Mouse (Mus musculus): ENCODE measurements around the gene Sfxn3. TPM values are rescaled to one million over a fixed set of nuclear protein-coding genes. Genes with fewer than 3 reads are reported as not detected.
A peak's percentile ranks its signal among the peaks of the same experiment; 100 is the strongest.

Gene Sfxn3
- total RNA-seq (2017) = 19.7 to 41.4 TPM (median 22.3 TPM) in 3 replicates

DNA sequence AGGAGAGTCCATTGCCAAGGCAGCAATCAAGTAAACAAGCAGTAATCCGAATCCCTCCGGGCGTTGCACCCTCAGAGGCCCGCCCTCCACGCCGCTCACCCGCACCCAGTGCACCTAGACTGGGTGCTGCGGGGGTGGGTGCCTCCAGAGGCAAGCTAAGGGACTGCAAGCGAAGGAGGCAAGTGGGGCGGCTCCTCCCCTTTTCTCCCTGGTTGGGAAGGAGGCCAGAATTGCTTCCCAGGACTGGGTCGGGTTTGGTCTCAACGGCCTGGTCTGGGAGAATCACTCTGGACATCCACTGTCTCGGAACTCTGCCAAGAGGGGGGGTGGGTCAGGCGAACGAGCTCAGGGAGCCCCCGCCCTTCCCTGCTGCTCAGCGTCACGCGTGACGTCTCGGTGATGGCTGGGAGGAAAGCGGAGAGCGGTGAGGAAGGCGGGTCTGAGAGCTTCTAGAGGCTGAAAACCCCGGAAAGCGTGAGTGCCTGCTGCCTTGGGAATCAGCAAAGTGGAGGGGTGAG is at the start of gene Sfxn3:
Sfxn3 (plus strand) TSS at position 87 of the 518 bp plus-strand sequence.
- peak; percentile 70 for ATAC-seq (replicated peaks; ENCODE audit: insufficient number of reproducible peaks, low FRiP score, low TSS enrichment, poor library complexity, severe bottlenecking)

DNA sequence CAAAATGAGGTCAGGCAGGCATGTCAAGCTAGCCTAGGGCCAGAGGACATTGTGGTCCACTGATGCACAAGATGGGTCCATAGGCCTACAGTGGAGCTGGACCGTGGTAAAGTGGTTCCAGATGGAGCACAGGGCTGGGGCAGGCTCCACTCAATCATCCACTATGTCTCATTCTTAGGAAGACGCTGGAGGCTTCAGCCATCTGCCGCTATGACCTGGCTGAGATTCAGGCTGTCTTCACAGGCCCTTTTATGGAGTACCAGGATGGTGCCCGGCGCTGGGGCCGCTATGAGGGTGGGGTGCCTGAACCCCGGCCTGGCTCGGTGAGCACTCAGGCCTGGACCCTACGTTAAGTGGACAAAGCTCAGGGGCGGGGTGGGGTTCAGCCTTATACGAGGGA is 49.5 kb upstream of the Sfxn3 start:
- no peak for ATAC-seq (replicated peaks; ENCODE audit: insufficient number of reproducible peaks, low FRiP score, low TSS enrichment, poor library complexity, severe bottlenecking)

DNA sequence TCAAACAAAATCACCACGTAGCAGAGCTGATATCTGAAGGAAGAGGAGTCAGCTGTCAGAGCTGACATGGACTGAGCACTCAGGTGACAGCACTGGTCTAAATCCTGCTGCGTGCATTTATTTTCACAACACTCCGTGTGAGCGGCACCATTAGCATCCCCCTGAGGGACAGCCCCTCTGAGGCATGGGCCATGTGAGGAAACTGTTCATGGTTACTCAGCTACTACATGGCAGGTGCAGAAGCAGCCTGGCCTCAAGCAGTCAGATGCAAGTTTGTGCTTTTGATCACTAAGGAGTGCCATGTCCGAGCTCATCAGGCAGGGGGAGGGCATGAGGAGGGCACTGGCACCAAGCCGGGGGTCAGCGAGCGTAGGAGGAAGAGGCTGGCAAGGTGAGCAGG is 47.7 kb upstream of the Sfxn3 start:
- ATAC-seq (replicated peaks; ENCODE audit: insufficient number of reproducible peaks, low FRiP score, low TSS enrichment, poor library complexity, severe bottlenecking) = no peak

DNA sequence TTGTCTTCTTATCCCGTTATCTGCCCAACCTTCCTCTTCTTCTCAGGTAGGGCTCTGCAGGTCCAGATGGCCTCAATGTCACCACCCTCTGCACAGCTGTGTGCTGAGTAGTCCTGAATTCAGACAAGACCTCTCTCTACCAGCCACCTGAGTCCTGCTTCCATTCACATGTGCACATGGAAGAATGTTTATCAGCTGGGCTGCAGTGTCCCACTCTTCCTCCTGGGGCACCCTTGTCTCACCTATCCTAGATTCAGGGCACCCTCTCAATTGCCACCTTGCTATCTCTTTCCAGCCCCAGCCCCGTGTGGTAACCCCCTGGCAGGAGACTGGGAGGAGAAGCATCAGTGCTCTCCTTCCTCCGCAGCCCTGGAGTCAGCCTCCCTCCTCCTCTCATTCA is 45.0 kb upstream of the Sfxn3 start:
- ATAC-seq (replicated peaks; ENCODE audit: insufficient number of reproducible peaks, low FRiP score, low TSS enrichment, poor library complexity, severe bottlenecking) = no peak

DNA sequence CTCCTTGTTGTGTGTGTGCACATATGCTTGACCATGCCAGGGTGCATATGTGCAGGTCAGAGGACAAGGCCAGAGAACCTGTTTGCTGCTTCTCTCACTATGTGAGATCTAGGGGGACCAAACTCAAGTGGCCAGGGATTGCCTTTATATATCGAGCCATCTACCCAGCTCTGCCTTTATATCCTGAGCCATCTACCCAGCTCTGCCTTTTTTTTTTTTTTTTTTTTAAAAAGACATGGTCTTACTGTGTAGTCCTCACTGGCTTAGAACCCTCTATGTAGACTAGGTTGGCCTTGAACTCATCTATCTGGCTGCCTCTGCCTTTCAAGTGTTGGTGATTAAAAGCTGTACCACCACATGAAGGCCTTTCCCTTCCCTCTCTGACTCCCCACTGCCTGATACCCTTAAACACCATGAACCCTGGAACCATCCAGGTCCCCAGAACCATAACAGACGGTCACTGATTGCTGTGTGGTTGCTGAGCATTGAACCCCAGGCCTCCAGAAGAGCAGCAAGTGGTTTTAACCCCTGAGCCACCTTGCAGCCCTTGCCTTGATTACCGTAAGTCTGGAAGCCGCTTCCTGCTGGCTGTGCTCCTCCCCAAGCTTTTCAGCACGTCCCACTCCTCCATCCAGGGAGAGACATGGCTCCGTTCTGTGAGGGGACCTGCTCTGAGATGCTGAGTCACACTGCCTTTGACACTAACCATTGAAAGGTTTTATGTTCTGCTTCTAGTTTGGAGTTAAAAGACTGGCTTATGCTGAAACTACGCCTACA is 43.4 kb upstream of the Sfxn3 start:
- ATAC-seq (replicated peaks; ENCODE audit: insufficient number of reproducible peaks, low FRiP score, low TSS enrichment, poor library complexity, severe bottlenecking) = no peak

DNA sequence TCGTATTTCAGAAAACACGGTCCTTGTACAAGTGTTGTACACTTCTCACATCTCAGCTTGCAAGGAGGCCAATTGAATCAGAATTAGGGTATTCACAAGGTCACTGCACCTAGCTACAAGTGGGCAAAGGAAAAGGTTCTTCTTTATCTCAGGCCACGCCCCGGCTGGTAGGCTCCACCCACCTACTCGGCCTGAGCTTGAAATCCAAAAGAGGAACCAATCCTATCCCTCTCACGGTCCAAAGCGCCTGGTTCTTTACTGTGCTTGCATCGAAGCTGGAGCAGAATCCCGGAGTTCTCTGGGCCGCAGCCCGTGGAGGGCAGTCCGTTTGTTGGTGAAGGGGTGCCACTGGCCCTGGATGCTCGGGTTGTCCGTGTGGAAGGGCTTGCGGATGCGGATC is 41.9 kb upstream of the Sfxn3 start, which contains the start of gene Twnk:
Twnk (plus strand) TSS at position 220 of the 400 bp plus-strand sequence.
- ATAC-seq (replicated peaks; ENCODE audit: insufficient number of reproducible peaks, low FRiP score, low TSS enrichment, poor library complexity, severe bottlenecking) = peak; percentile 57

DNA sequence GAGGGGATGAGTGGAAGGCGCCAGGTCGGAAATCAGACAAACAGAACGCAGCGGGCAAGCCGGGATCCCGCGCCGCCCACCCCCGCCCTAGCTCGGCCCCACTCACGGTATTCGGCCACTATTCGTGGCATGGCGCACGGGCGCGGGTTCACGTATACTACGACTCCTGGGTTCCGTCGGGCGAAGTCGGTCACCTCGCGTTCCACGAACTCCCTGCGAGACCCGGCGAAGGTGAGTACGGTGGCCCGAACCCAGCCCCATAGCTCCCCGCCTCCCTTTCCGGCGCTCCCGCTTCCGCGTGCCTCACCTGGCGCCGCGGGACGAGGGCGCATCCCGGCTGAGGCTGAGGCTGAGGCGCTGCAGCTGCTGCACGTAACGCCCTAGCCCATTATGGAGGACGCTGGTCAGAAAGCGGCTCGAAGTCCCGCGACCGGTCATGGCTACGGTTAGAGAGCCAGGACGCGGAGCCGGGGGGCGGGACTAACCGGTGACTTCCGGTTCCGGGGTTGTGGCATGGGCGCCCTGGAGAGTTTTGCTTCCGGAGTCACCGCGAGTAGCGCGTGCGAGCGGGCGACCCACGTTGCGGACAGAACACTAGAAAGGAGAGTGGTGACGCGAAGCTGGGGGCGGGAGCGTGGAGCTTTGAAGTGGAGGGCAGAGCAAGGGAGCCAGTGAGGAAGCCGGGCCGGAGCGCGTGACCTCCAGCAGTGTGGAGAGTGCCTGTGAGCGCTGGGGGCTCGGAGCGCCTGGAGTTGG is 41.2 kb upstream of the Sfxn3 start, which contains the start of gene Mrpl43:
Mrpl43 (minus strand) TSS at position 486 of the 756 bp plus-strand sequence.
- ATAC-seq (replicated peaks; ENCODE audit: insufficient number of reproducible peaks, low FRiP score, low TSS enrichment, poor library complexity, severe bottlenecking) = peak; percentile 91

DNA sequence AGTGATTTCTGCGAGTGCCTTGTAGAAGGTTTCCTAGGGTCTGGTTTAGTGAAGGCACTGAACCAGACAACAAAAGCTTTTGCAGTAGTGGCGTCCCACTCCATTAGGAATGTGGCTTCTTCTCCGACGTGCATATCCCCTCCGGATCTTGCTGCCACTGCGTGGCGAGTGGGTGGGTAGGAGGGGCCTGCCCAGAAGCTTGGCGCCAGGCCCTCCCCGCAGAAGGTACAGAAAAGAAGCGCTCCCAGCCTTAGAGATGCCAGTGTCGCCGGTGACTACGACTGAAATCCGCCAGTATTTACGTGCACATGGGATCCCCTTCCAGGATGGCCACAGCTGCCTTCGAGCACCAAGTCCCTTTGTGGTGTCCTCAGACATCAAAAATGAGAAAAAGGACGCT is 40.3 kb upstream of the Sfxn3 start:
- ATAC-seq (replicated peaks; ENCODE audit: insufficient number of reproducible peaks, low FRiP score, low TSS enrichment, poor library complexity, severe bottlenecking) = no peak

DNA sequence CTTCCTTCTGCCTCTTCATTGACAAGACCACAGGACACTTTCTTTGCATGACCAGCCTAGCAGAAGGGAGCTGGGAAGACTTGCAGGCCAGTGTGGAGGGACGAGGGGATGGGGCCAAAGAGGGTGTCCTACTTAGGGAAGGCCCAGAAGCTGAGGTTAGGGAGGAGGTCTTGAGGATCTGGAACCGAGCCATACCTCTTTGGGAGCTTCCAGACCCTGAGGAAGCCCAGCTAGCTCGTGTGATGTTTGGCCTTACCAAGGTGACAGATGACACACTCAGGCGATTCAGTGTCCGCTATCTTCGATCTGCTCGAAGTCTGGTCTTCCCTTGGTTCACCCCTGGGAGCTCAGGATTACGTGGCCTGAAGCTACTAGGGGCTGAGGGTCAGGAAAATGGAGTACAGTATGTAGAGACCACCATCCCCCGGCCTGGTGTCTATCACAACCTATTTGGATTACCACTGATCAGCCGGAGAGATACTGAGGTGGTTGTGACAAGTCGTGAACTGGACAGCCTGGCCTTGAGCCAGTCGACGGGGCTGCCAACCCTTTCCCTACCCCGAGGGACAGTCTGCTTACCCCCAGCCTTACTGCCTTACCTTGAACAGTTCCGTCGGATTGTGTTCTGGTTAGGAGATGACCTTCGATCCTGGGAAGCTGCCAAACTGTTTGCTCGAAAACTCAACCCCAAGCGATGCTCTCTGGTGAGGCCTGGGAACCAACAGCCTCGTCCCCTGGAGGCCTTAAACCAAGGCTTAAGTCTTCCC is 39.7 kb upstream of the Sfxn3 start:
- ATAC-seq (replicated peaks; ENCODE audit: insufficient number of reproducible peaks, low FRiP score, low TSS enrichment, poor library complexity, severe bottlenecking) = no peak

DNA sequence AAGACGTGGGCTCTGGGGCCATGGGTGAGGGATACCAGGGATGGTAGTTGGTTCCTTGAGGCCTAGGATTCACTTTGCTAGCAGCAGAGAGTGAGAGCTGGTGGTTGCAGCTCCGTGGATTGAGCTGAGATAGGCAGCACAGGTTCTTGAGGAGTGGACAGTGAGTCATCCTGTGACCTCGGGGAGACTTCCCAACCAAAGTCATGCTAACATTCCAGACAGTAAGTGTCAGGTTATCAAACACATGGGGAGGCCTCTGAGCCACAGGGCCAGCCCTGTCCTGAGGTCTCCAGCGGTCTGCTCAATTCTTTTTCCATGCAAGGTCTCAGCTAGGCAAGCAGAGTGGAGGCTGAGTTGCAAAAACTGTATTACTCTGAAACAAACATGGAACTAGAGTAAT is 36.7 kb upstream of the Sfxn3 start:
- no peak for ATAC-seq (replicated peaks; ENCODE audit: insufficient number of reproducible peaks, low FRiP score, low TSS enrichment, poor library complexity, severe bottlenecking)

DNA sequence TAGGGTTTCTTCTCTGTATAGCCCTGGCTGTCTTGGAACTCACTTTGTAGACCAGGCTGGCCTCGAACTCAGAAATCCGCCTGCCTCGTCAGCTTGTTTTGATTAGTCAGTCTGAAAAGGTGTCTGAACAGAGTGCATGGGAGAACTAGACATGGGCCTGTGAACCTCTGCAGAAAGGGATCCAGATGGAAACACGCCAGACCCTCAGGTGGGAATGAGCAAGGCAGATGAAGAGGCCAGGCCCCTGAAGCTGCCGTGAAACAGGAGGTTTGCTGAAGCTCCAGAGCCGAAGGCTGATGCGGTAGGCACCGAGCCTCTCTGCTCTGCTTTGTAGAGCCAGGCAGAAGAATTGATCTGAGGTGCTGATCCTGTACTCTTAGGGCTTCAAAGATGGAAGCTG is 35.1 kb upstream of the Sfxn3 start:
- no peak for ATAC-seq (replicated peaks; ENCODE audit: insufficient number of reproducible peaks, low FRiP score, low TSS enrichment, poor library complexity, severe bottlenecking)

DNA sequence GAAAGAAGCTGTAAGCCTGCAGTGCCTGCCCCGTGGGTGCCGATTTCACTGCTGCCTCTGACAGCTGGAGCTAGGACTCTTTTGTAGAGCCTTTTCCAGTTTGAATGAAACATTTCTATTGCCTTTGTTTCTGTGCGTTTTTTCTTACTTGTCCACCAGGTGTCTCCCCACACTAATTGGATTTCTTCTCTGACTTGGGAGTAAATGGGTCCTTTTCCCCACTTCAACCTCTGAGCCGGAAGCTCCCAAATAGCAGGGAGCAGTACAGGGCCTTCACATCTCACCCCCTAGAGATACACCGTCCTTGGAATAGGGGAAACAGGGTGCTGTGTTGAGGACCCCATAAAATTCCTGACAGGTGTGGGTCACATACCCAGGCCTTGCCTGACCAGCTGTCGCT is 34.7 kb upstream of the Sfxn3 start:
- no peak for ATAC-seq (replicated peaks; ENCODE audit: insufficient number of reproducible peaks, low FRiP score, low TSS enrichment, poor library complexity, severe bottlenecking)

DNA sequence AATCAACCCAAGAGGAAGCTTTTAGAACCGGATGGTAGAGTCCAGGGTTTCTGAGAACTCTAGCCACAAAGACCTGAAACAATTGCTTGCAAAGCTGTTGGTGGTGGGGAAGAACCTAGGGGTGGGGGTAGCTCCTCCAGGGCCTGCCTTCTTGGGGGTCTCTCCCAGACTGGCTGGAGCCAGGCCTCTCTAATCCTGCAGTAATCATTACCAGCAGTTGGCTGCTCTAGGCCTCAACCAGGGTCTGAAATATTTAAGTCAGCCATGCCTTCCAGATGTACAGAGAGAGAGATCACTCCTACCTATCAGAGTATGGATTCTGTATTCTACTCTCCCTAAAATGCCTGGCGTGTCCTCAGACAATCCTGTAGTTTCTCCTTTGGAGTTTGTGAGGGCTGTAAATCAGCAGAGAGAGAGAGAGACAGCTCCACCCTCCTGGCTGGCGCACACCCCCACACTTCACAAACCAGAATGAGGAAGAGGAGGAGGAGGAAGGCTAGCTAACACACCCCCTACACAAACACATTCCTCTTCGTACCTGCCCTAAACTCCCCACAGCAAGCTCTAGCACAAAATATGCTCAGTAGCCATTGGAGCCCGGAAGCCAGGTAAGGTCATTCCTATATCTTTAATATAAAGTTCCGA is 33.6 kb upstream of the Sfxn3 start:
- ATAC-seq (replicated peaks; ENCODE audit: insufficient number of reproducible peaks, low FRiP score, low TSS enrichment, poor library complexity, severe bottlenecking) = no peak

DNA sequence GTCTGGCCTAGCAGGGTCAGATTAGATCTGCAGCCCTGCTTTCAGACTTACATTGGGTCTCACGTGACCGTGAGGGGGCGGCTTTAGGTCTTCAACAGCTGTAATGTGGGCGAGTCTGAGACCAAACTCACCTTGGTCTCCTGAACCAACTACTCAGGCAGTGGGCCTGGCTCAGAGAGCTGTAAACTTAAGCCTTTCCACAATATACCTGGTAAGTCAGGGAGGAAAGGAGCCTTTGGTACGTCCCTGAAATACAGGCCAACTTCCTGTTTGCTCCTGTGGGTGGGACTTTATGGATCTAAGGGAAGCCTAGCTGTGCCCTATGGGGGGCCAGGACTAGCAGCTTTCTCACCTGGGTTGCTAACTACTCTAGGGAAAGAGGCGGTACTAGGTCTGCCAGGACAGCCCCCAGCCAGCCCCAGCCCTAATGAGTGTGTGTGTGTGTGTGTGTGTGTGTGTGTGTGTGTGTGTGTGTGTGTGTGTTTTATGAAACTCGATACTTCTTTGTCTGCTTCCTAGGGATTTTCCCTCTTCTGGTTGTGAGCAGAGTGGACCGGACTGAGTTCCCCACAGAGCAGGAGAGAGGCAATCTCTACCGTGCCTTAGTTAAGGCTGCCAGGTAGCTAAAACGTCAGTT is 32.9 kb upstream of the Sfxn3 start, which contains the start of gene Lzts2:
Lzts2 (plus strand) TSS at position 80 of the 637 bp plus-strand sequence.
- no peak for ATAC-seq (replicated peaks; ENCODE audit: insufficient number of reproducible peaks, low FRiP score, low TSS enrichment, poor library complexity, severe bottlenecking)

DNA sequence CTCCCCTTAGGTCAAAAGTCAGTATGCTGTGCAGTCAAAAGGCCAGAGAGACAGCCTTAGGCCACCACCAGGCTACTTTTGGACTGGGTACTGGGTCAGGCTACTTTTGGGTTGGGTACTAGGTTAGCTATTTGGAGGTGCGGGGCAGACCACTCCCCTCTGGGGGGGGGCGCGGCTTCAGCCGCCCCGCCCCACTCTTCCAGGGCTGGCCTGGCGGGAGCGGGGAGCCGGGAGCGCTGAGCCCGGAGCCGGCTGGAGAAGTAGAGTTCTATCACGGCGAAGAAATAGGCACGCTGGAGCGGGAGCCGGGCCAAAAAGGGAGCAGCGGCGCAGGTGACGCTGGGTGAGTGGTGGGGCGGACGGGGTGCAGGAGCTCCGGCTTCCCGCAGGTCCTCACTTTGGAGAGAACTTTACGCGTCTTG is 32.3 kb upstream of the Sfxn3 start:
- no peak for ATAC-seq (replicated peaks; ENCODE audit: insufficient number of reproducible peaks, low FRiP score, low TSS enrichment, poor library complexity, severe bottlenecking)

DNA sequence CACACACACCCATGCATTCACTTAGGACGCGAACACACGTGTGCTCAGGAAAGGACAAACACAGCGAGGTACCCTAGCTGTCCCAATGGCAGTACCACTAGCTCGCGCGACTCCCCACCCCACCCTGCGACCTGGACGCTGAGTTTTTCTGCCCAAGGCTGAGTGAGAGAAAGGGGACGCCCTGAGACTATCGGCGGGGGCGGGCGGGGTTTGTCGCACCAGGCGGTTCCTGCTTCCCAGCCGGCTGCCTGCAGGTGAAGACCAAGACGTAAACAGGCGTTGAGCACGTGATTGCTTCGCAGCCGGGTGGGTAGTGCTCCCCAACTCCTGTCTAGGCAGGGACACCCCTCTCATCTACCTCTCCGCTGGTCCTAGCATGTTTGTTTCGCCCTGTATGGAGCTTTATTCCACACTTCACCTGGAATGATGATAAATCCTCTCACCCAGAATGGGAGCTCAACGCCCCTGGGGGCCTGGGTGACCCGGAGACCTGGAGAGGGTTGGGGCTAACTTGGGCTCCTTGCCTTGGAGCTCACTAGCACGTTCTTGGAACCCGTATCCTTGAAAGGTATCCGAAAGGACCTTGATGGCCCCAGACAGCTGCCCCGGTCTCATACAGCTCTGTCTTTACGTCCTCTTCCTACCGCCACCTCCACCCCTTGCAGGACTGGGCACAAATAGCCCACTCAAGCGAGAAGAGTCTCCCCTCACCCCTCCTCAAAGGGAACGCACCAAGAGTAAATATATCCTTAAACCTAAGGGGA is 31.6 kb upstream of the Sfxn3 start:
- no peak for ATAC-seq (replicated peaks; ENCODE audit: insufficient number of reproducible peaks, low FRiP score, low TSS enrichment, poor library complexity, severe bottlenecking)

All from monocyte, adult 5-6 weeks (primary cell).